Mouse (Mus musculus) midbrain, postnatal 0 days (tissue): ENCODE measurements around the gene Palld. TPM values are rescaled to one million over a fixed set of nuclear protein-coding genes. Genes with fewer than 3 reads are reported as not detected.

Experiments
- ATAC-seq: fragments of 200-750 bp; cut with Nextera tagmentation; 2 replicates; pipeline ENCODE4 v1.8.0; 2017; ENCODE audit warnings: moderate number of reproducible peaks, mild to moderate bottlenecking, moderate TSS enrichment, moderate library complexity; ENCODE audit not compliant: low FRiP score
- DNase-seq: peaks from one replicate; pipeline ENCODE4 v3.0.0-alpha.2; 2015; ENCODE audit warnings: low spot score
- H3K27ac ChIP-seq: fragments of 300-500 bp; sonication (generic); 2 replicates; pipeline ENCODE4 v1.5.1; 2014; ENCODE audit warnings: low read depth, mild to moderate bottlenecking, low read length, mixed read lengths
- H3K27me3 ChIP-seq: fragments of 300-500 bp; sonication (generic); 2 replicates; pipeline ENCODE4 v1.6.1; 2014; ENCODE audit warnings: low read length, control low read depth, mixed read lengths; ENCODE audit not compliant: insufficient read depth
- H3K36me3 ChIP-seq: fragments of 300-500 bp; sonication (generic); 2 replicates; pipeline ENCODE4 v1.6.1; 2014; ENCODE audit warnings: low read length, control low read depth, mixed read lengths; ENCODE audit not compliant: insufficient read depth
- H3K4me1 ChIP-seq: fragments of 300-500 bp; sonication (generic); 2 replicates; pipeline ENCODE4 v1.6.1; 2014; ENCODE audit warnings: mild to moderate bottlenecking, control low read depth, antibody characterized with exemption, low read length, mixed read lengths; ENCODE audit not compliant: insufficient read depth
- H3K4me2 ChIP-seq: fragments of 300-500 bp; sonication (generic); 2 replicates; pipeline ENCODE4 v1.6.1; 2014; ENCODE audit warnings: low read depth, mild to moderate bottlenecking, low read length, mixed read lengths; ENCODE audit not compliant: poor library complexity, severe bottlenecking
- H3K4me3 ChIP-seq: fragments of 300-500 bp; sonication (generic); 2 replicates; pipeline ENCODE4 v1.5.1; 2014; ENCODE audit warnings: low read depth, mild to moderate bottlenecking, low read length, moderate library complexity
- H3K9ac ChIP-seq: fragments of 300-500 bp; sonication (generic); replicated peaks from 2 replicates; pipeline ENCODE4 v1.6.1; 2014; ENCODE audit warnings: mild to moderate bottlenecking, low read length, moderate library complexity, mixed read lengths; ENCODE audit not compliant: poor library complexity, severe bottlenecking
- H3K9me3 ChIP-seq: fragments of 300-500 bp; sonication (generic); 2 replicates; pipeline ENCODE4 v1.6.1; 2016; ENCODE audit warnings: low read length, control low read depth
- CTCF ChIP-seq: IDR thresholded peaks from 2 replicates; pipeline ENCODE4 v1.5.1; 2016; ENCODE audit warnings: antibody characterized with exemption, mild to moderate bottlenecking
- WGBS: fragments of 180-500 bp; shearing (Covaris S2); extraction: QIAGEN DNeasy Blood & Tissue Kit; methylation state at CpG from one replicate; pipeline ENCODE4 v1.1.7; 2014; 5-methylcytosine and 5-hydroxymethylcytosine counted together
- polyA plus RNA-seq: library from polyadenylated mRNA; unstranded; fragments of >200 nt; fragmentation: Nextera tagmentation; extraction: Ambion mirVana; gene quantifications from 2 replicates; pipeline ENCODE4 v1.2.1, GENCODE M21; 2015
- total RNA-seq: library from RNA; depleted of rRNA; stranded (reverse); fragments of >200 nt; gene quantifications from 2 replicates; pipeline ENCODE4 v1.2.3, GENCODE M21; 2014

The Palld gene
- total and polyA plus RNA-seq, 2 experiments from 2014 or later = 3.9 to 10.8 TPM

- Histone ChIP-seq H3K4me1 (no peaks in the 10 kb centered on the region), H3K9me3 (no peaks in the 10 kb centered on the region)
These were observed 204.6 kb downstream of the Palld start for GRCm38 (mm10) chr8:61697728-61698385.

GRCm38 (mm10) chr8:61696846-61697455 is 205.5 kb downstream of the Palld start:
- no peak for TF ChIP-seq CTCF
- Histone ChIP-seq H3K36me3 (no peaks in the 10 kb centered on the region), H3K4me2 (no peak overlapping the region), H3K4me1 (no peaks in the 10 kb centered on the region), H3K9me3 (no peaks in the 10 kb centered on the region), H3K27ac (no peak overlapping the region), H3K9ac (no peak overlapping the region), H3K27me3 (no peaks in the 10 kb centered on the region), H3K4me3 (no peak overlapping the region)
- ATAC-seq (no peak), DNase-seq (no peak)
- WGBS = 96% methylated on average over 2 of the region's 2 CpGs

More at GRCm38 (mm10) chr8:61697728-61698385, 204.6 kb downstream of the Palld start:
- 73% methylated on average over 7 of the region's 7 CpGs for WGBS
- Histone ChIP-seq H3K4me3 (no peak overlapping the region), H3K4me2 (no peak overlapping the region), H3K27me3 (no peaks in the 10 kb centered on the region), H3K9ac (no peak overlapping the region), H3K36me3 (no peaks in the 10 kb centered on the region), H3K27ac (no peak overlapping the region)
- DNase-seq = no peak
- TF ChIP-seq CTCF = no peak
- ATAC-seq = no peak

GRCm38 (mm10) chr8:61695416-61695815 is 207.1 kb downstream of the Palld start:
- H3K9ac ChIP-seq = no peak overlapping the region
- ATAC-seq (no peak), DNase-seq (no peak)
- no peaks in the 10 kb centered on the region for H3K27me3 ChIP-seq
- TF ChIP-seq CTCF = no peak
- H3K36me3 ChIP-seq = no peaks in the 10 kb centered on the region
- H3K4me1 ChIP-seq = no peaks in the 10 kb centered on the region
- no peak overlapping the region for H3K27ac ChIP-seq
- WGBS = 68% methylated on average over 1 of the region's 1 CpGs
- no peak overlapping the region for H3K4me3 ChIP-seq
- no peak overlapping the region for H3K4me2 ChIP-seq
- H3K9me3 ChIP-seq = no peaks in the 10 kb centered on the region

GRCm38 (mm10) chr8:61692866-61693265 is 209.6 kb downstream of the Palld start:
- ATAC-seq (no peak), DNase-seq (no peak)
- Histone ChIP-seq H3K4me1 (no peaks in the 10 kb centered on the region), H3K9me3 (no peaks in the 10 kb centered on the region), H3K9ac (no peak overlapping the region), H3K27me3 (no peaks in the 10 kb centered on the region), H3K36me3 (no peaks in the 10 kb centered on the region), H3K4me3 (no peak overlapping the region), H3K4me2 (no peak overlapping the region), H3K27ac (no peak overlapping the region)
- 54% methylated on average over 4 of the region's 4 CpGs for whole genome bisulfite sequencing
- no peak for TF ChIP-seq CTCF

GRCm38 (mm10) chr8:61692129-61692528 is 210.4 kb downstream of the Palld start:
- TF ChIP-seq CTCF = no peak
- DNase-seq = no peak
- H3K4me2 ChIP-seq = no peak overlapping the region

GRCm38 (mm10) chr8:61691391-61691790 is 211.1 kb downstream of the Palld start:
- TF ChIP-seq CTCF = no peak

More at GRCm38 (mm10) chr8:61692129-61692528, 210.4 kb downstream of the Palld start:
- Histone ChIP-seq H3K9me3 (no peaks in the 10 kb centered on the region), H3K27me3 (no peaks in the 10 kb centered on the region), H3K27ac (no peak overlapping the region), H3K36me3 (no peaks in the 10 kb centered on the region), H3K9ac (no peak overlapping the region), H3K4me1 (no peaks in the 10 kb centered on the region), H3K4me3 (no peak overlapping the region)
- 90% methylated on average over 3 of the region's 3 CpGs for WGBS
- no peak for ATAC-seq

More at GRCm38 (mm10) chr8:61691391-61691790, 211.1 kb downstream of the Palld start:
- no peak overlapping the region for H3K4me2 ChIP-seq
- no peak for DNase-seq
- no peaks in the 10 kb centered on the region for H3K27me3 ChIP-seq
- no peak overlapping the region for H3K27ac ChIP-seq
- 38% methylated on average over 1 of the region's 1 CpGs for WGBS
- H3K9me3 ChIP-seq = no peaks in the 10 kb centered on the region
- H3K9ac ChIP-seq = no peak overlapping the region
- H3K4me3 ChIP-seq = no peak overlapping the region
- no peak for ATAC-seq
- no peaks in the 10 kb centered on the region for H3K4me1 ChIP-seq
- H3K36me3 ChIP-seq = no peaks in the 10 kb centered on the region
